Mouse (Mus musculus): Measurements from ENCODE around the gene Best2. TPM values are rescaled to one million over a fixed set of nuclear protein-coding genes. Genes with fewer than 3 reads are reported as not detected.

Gene Best2
- total and polyA plus RNA-seq, 3 experiments, result 0.04 to 0.13 TPM; not detected in 1

DNA sequence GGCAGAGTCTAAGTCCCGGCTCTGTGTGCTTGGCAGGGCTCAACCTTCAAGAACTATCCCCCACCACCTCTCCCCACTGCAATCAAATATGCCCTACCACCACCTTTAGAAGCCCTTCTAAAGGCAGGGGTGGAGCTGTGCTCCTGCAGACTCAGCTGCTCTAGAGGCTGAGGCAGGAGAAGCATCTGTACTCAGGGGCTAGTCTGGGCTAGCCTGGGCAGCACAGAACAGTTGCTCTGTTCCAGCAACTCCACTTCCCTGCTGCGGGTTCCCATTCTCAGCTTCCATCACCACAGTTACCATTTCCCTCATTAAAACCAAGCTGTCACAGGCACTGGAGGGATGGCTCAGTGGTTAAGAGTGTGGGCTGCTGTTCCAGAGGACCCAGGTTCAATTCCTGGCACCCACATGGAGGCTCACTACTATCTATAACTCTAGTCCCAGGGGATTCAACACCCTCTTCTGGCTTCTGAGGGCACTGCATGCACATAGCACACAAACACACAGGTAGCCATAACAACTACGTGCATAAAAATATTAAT lies 7.3 kb upstream of the Best2 start:
- H3K27ac ChIP-seq (ENCODE audit: control insufficient read depth, low read depth, low read length), result no peak overlapping the region
- peaks cover 3 to 5% of the 10 kb centered on the region in 2 experiments; a peak in 3 of 4 replicates for H3K4me1 ChIP-seq (ENCODE audit: control insufficient read depth in 1 of 2, insufficient read depth in 2 of 2, low read length in 2 of 2)
- DNase-seq (ENCODE audit: low read depth, low spot score), result no peak
- H3K79me2 ChIP-seq (ENCODE audit: control insufficient read depth, insufficient read depth, low read length, poor library complexity), result peaks cover 18% of the 10 kb centered on the region
- no peak overlapping the region for H3K9ac ChIP-seq (ENCODE audit: control insufficient read depth, low read depth, low read length, poor library complexity, severe bottlenecking)
- H3K4me3 ChIP-seq (ENCODE audit: control insufficient read depth in 1 of 2, insufficient read depth in 1 of 2, low read depth in 2 of 2, low read length in 2 of 2), result no peak overlapping the region
- no peaks in the 10 kb centered on the region for H3K9me3 ChIP-seq (replicated peaks; ENCODE audit: insufficient read depth, low read length)
- TF ChIP-seq UBTF (IDR thresholded peaks at IDR 0.05; ENCODE audit: borderline replicate concordance, insufficient read depth, low read depth, low read length) (no peak), CTCF (IDR thresholded peaks at IDR 0.05 in 2 of 3, conservative IDR thresholded peaks at IDR 0.05 in 1 of 3; ENCODE audit: control insufficient read depth in 1 of 3, insufficient read depth in 1 of 3, low read depth in 2 of 3, low read length in 3 of 3, poor library complexity in 1 of 3, severe bottlenecking in 1 of 3) (peak in 2 of 3 experiments; percentile 6 to 15; a peak in 1 of 6 replicates), MXI1 (IDR thresholded peaks at IDR 0.05; ENCODE audit: low read depth, low read length) (no peak), SMC3 (IDR thresholded peaks at IDR 0.05; ENCODE audit: low read depth, low read length) (no peak)
- peaks cover 0 to 5% of the 10 kb centered on the region in 2 experiments; a peak in 2 of 4 replicates for H3K36me3 ChIP-seq (ENCODE audit: control insufficient read depth in 1 of 2, insufficient read depth in 2 of 2, low read length in 2 of 2)
- H3K27me3 ChIP-seq (ENCODE audit: control insufficient read depth in 1 of 2, insufficient read depth in 2 of 2, low read length in 2 of 2), result no peaks in the 10 kb centered on the region

DNA sequence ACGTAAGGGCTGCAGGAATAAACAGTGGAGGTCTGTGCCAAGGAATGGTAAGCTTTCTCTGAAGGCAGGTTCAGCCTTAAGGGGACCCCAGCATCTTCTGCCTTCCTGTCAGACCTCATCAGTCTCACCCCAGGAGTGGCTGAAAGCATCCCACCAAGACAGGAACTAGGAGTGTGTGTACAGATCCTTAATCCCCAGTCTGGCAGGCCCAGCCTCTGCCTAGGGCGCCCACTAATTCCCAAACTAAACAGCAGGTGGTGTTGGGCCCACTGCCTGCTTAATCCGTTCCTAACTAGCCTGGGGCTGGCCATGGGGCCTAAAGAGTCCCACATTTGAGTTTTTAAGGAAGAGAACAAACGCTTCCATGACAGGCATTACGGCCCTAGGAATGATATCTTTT lies 2.9 kb upstream of the Best2 start:
- peaks cover 2% of the 10 kb centered on the region; the same call in 1 of the 2 replicates for H3K79me2 ChIP-seq (ENCODE audit: control insufficient read depth, insufficient read depth, low read length, poor library complexity)

DNA sequence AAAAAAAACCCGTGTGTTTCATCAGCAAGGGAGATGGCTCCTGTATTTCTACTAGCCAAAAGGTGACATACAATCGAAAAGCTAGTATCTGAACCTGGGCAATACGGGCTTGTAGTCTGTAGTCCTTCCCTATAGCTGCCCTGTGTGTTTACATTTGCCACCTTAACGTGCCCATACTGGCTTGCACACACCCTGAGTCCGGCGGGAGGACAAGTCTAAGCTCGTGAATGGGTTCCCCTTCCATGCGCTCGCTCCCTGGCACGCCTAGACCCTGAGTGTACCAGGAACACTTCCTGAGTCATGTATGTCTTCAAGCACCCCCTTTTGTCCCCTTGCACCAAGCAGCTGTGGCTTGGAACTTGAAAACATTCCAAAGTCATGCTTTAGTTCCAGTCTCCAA lies 2.4 kb upstream of the Best2 start:
- no peak for DNase-seq (ENCODE audit: low read depth, low spot score)
- no peaks in the 10 kb centered on the region for H3K79me2 ChIP-seq (ENCODE audit: control insufficient read depth, insufficient read depth, low read length, poor library complexity)

More for the DNA sequence above, 2.9 kb upstream of the Best2 start:
- no peak overlapping the region for H3K9ac ChIP-seq (ENCODE audit: control insufficient read depth, low read depth, low read length, poor library complexity, severe bottlenecking)
- H3K27me3 ChIP-seq (ENCODE audit: control insufficient read depth in 1 of 2, insufficient read depth in 2 of 2, low read length in 2 of 2), result no peaks in the 10 kb centered on the region
- no peak for DNase-seq (ENCODE audit: low read depth, low spot score)
- no peaks in the 10 kb centered on the region for H3K9me3 ChIP-seq (replicated peaks; ENCODE audit: insufficient read depth, low read length)
- no peak overlapping the region for H3K27ac ChIP-seq (ENCODE audit: control insufficient read depth, low read depth, low read length)
- no peaks in the 10 kb centered on the region for H3K4me1 ChIP-seq (ENCODE audit: control insufficient read depth in 1 of 2, insufficient read depth in 2 of 2, low read length in 2 of 2)
- TF ChIP-seq MEF2A (IDR thresholded peaks at IDR 0.05; ENCODE audit: extremely low read depth, insufficient replicate concordance, low read depth, low read length, poor library complexity, severe bottlenecking), result no peak
- TF ChIP-seq MXI1 (IDR thresholded peaks at IDR 0.05; ENCODE audit: low read depth, low read length), result no peak
- TF ChIP-seq USF2 (IDR thresholded peaks at IDR 0.05; ENCODE audit: borderline replicate concordance in 1 of 2, insufficient read depth in 1 of 2, low read depth in 1 of 2, low read length in 2 of 2), result no peak
- no peak for TF ChIP-seq ZKSCAN1 (IDR thresholded peaks at IDR 0.05; ENCODE audit: low read depth, low read length)
- no peak for TF ChIP-seq SMC3 (IDR thresholded peaks at IDR 0.05; ENCODE audit: low read depth, low read length)
- TF ChIP-seq E2F4 (IDR thresholded peaks at IDR 0.05; ENCODE audit: borderline replicate concordance, low read depth, low read length), result no peak
- TF ChIP-seq BHLHE40 (IDR thresholded peaks at IDR 0.05; ENCODE audit: borderline replicate concordance, low read depth, low read length), result no peak
- TF ChIP-seq RCOR1 (IDR thresholded peaks at IDR 0.05; ENCODE audit: low read depth, low read length), result no peak
- no peak for TF ChIP-seq POLR2A (IDR thresholded peaks at IDR 0.05; ENCODE audit: control insufficient read depth in 1 of 2, insufficient read depth in 1 of 2, low read depth in 1 of 2, low read length in 2 of 2, poor library complexity in 1 of 2)
- TF ChIP-seq GATA1 (IDR thresholded peaks at IDR 0.05; ENCODE audit: low read depth, low read length), result no peak
- H3K4me3 ChIP-seq (ENCODE audit: control insufficient read depth in 1 of 2, insufficient read depth in 1 of 2, low read depth in 2 of 2, low read length in 2 of 2), result no peak overlapping the region
- H3K36me3 ChIP-seq (ENCODE audit: control insufficient read depth in 1 of 2, insufficient read depth in 2 of 2, low read length in 2 of 2), result no peaks in the 10 kb centered on the region

More for the DNA sequence above, 2.4 kb upstream of the Best2 start:
- H3K4me1 ChIP-seq (ENCODE audit: control insufficient read depth in 1 of 2, insufficient read depth in 2 of 2, low read length in 2 of 2), result no peaks in the 10 kb centered on the region
- TF ChIP-seq E2F4 (IDR thresholded peaks at IDR 0.05; ENCODE audit: borderline replicate concordance, low read depth, low read length), result no peak
- H3K27me3 ChIP-seq (ENCODE audit: control insufficient read depth in 1 of 2, insufficient read depth in 2 of 2, low read length in 2 of 2), result no peaks in the 10 kb centered on the region
- H3K36me3 ChIP-seq (ENCODE audit: control insufficient read depth in 1 of 2, insufficient read depth in 2 of 2, low read length in 2 of 2), result no peaks in the 10 kb centered on the region
- no peak overlapping the region for H3K27ac ChIP-seq (ENCODE audit: control insufficient read depth, low read depth, low read length)
- H3K9me3 ChIP-seq (replicated peaks; ENCODE audit: insufficient read depth, low read length), result no peaks in the 10 kb centered on the region
- H3K4me3 ChIP-seq (ENCODE audit: control insufficient read depth in 1 of 2, insufficient read depth in 1 of 2, low read depth in 2 of 2, low read length in 2 of 2), result no peak overlapping the region
- H3K9ac ChIP-seq (ENCODE audit: control insufficient read depth, low read depth, low read length, poor library complexity, severe bottlenecking), result no peak overlapping the region

All from MEL (cell line).